Mouse (Mus musculus) midbrain, embryonic 10.5 days (tissue): ENCODE results near the gene Adamtsl1. TPM values are rescaled to one million over a fixed set of nuclear protein-coding genes. Genes with fewer than 3 reads are reported as not detected.

ENCODE experiments used
- DNase-seq: peaks from one replicate; pipeline ENCODE4 v3.0.0-alpha.2; 2017; ENCODE audit warnings: low spot score
- H3K27ac ChIP-seq: fragments of 300-500 bp; sonication (generic); replicated peaks from 2 replicates; pipeline ENCODE4 v1.5.1; 2016; ENCODE audit warnings: mild to moderate bottlenecking
- H3K27me3 ChIP-seq: fragments of 300-500 bp; sonication (generic); 2 replicates; pipeline ENCODE4 v1.6.1; 2016; ENCODE audit warnings: low read depth, mild to moderate bottlenecking; ENCODE audit not compliant: poor library complexity, severe bottlenecking
- H3K36me3 ChIP-seq: fragments of 300-500 bp; sonication (generic); 2 replicates; pipeline ENCODE4 v1.6.1; 2016; ENCODE audit warnings: mild to moderate bottlenecking, moderate library complexity
- H3K4me1 ChIP-seq: fragments of 300-500 bp; sonication (generic); 2 replicates; pipeline ENCODE4 v1.6.1; 2016
- H3K4me3 ChIP-seq: fragments of 300-500 bp; sonication (generic); 2 replicates; pipeline ENCODE4 v1.5.1; 2016; ENCODE audit warnings: mild to moderate bottlenecking, moderate library complexity
- H3K9me3 ChIP-seq: fragments of 300-500 bp; sonication (generic); replicated peaks from 2 replicates; pipeline ENCODE4 v1.6.1; 2016; ENCODE audit warnings: mild to moderate bottlenecking
- WGBS: fragments of 180-500 bp; shearing (Covaris S2); methylation state at CpG from one replicate; pipeline ENCODE4 v1.1.7; 2016; 5-methylcytosine and 5-hydroxymethylcytosine counted together
- polyA plus RNA-seq: library from polyadenylated mRNA; unstranded; fragments of >200 nt; fragmentation: Nextera tagmentation; extraction: Ambion mirVana; gene quantifications from 2 replicates; pipeline ENCODE4 v1.2.1, GENCODE M21; 2016

Gene Adamtsl1
- polyA plus RNA-seq, 1 experiment from 2014 or later: 4.4 TPM

GRCm38 (mm10) chr4:86395636-86396035 lies 881.7 kb downstream of the Adamtsl1 start:
- WGBS: 88% methylated on average over 6 of the region's 6 CpGs
- no peaks in the 10 kb centered on the region for H3K36me3 ChIP-seq
- H3K4me1 ChIP-seq: no peaks in the 10 kb centered on the region
- no peak overlapping the region for H3K4me3 ChIP-seq
- no peak overlapping the region for H3K27ac ChIP-seq
- no peaks in the 10 kb centered on the region for H3K27me3 ChIP-seq
- DNase-seq: no peak
- no peaks in the 10 kb centered on the region for H3K9me3 ChIP-seq

- WGBS: 87% methylated on average over 7 of the region's 7 CpGs
- Histone ChIP-seq H3K9me3 (no peaks in the 10 kb centered on the region), H3K4me1 (no peaks in the 10 kb centered on the region)
Measured at GRCm38 (mm10) chr4:86396672-86397288, 882.8 kb downstream of the Adamtsl1 start.

GRCm38 (mm10) chr4:86397470-86397869 lies 883.5 kb downstream of the Adamtsl1 start:
- Histone ChIP-seq H3K36me3 (no peaks in the 10 kb centered on the region), H3K4me3 (no peak overlapping the region), H3K9me3 (no peaks in the 10 kb centered on the region), H3K27me3 (no peaks in the 10 kb centered on the region), H3K4me1 (no peaks in the 10 kb centered on the region), H3K27ac (no peak overlapping the region)
- WGBS: 89% methylated on average over 2 of the region's 2 CpGs
- no peak for DNase-seq

More at GRCm38 (mm10) chr4:86396672-86397288, 882.8 kb downstream of the Adamtsl1 start:
- Histone ChIP-seq H3K27ac (no peak overlapping the region), H3K4me3 (no peak overlapping the region), H3K27me3 (no peaks in the 10 kb centered on the region), H3K36me3 (no peaks in the 10 kb centered on the region)
- no peak for DNase-seq

GRCm38 (mm10) chr4:86401116-86401515 lies 887.1 kb downstream of the Adamtsl1 start:
- 84% methylated on average over 3 of the region's 3 CpGs for WGBS
- Histone ChIP-seq H3K27ac (no peak overlapping the region), H3K27me3 (no peaks in the 10 kb centered on the region), H3K36me3 (no peaks in the 10 kb centered on the region), H3K4me1 (no peaks in the 10 kb centered on the region), H3K9me3 (no peaks in the 10 kb centered on the region), H3K4me3 (no peak overlapping the region)
- DNase-seq: no peak

GRCm38 (mm10) chr4:86406501-86407199 lies 892.7 kb downstream of the Adamtsl1 start:
- 79% methylated on average over 7 of the region's 7 CpGs for WGBS
- H3K27ac ChIP-seq: no peak overlapping the region
- no peaks in the 10 kb centered on the region for H3K9me3 ChIP-seq
- H3K27me3 ChIP-seq: no peaks in the 10 kb centered on the region
- H3K36me3 ChIP-seq: no peaks in the 10 kb centered on the region
- DNase-seq: peak; percentile 25
- no peaks in the 10 kb centered on the region for H3K4me1 ChIP-seq
- no peak overlapping the region for H3K4me3 ChIP-seq

GRCm38 (mm10) chr4:86407200-86407527 lies 893.2 kb downstream of the Adamtsl1 start:
- Histone ChIP-seq H3K27me3 (no peaks in the 10 kb centered on the region), H3K27ac (no peak overlapping the region), H3K4me1 (no peaks in the 10 kb centered on the region), H3K36me3 (no peaks in the 10 kb centered on the region), H3K4me3 (no peak overlapping the region), H3K9me3 (no peaks in the 10 kb centered on the region)
- WGBS: 65% methylated on average over 3 of the region's 3 CpGs
- DNase-seq: no peak

- 95% methylated on average over 9 of the region's 9 CpGs for WGBS
Measured at GRCm38 (mm10) chr4:86408421-86408820, 894.4 kb downstream of the Adamtsl1 start.

GRCm38 (mm10) chr4:86410946-86411345 lies 897.0 kb downstream of the Adamtsl1 start:
- WGBS: 91% methylated on average over 3 of the region's 3 CpGs
- Histone ChIP-seq H3K4me1 (peaks cover 5% of the 10 kb centered on the region), H3K27ac (no peak overlapping the region), H3K4me3 (no peak overlapping the region), H3K27me3 (no peaks in the 10 kb centered on the region), H3K9me3 (no peaks in the 10 kb centered on the region), H3K36me3 (no peaks in the 10 kb centered on the region)
- no peak for DNase-seq

More at GRCm38 (mm10) chr4:86408421-86408820, 894.4 kb downstream of the Adamtsl1 start:
- Histone ChIP-seq H3K27ac (no peak overlapping the region), H3K4me1 (peaks cover 3% of the 10 kb centered on the region), H3K4me3 (no peak overlapping the region), H3K36me3 (no peaks in the 10 kb centered on the region), H3K27me3 (no peaks in the 10 kb centered on the region), H3K9me3 (no peaks in the 10 kb centered on the region)
- DNase-seq: no peak

- Histone ChIP-seq H3K36me3 (no peaks in the 10 kb centered on the region), H3K27me3 (no peaks in the 10 kb centered on the region), H3K4me3 (no peak overlapping the region), H3K27ac (no peak overlapping the region), H3K9me3 (no peaks in the 10 kb centered on the region), H3K4me1 (peaks cover 5% of the 10 kb centered on the region)
- no peak for DNase-seq
- WGBS: 64% methylated on average over 3 of the region's 3 CpGs
Measured at GRCm38 (mm10) chr4:86413388-86413787, 899.4 kb downstream of the Adamtsl1 start.

- Histone ChIP-seq H3K36me3 (no peaks in the 10 kb centered on the region), H3K4me3 (no peak overlapping the region), H3K27me3 (no peaks in the 10 kb centered on the region), H3K9me3 (no peaks in the 10 kb centered on the region), H3K4me1 (peaks cover 5% of the 10 kb centered on the region), H3K27ac (no peak overlapping the region)
- WGBS: 90% methylated on average over 15 of the region's 15 CpGs
- DNase-seq: no peak
Measured at GRCm38 (mm10) chr4:86416401-86417025, 902.5 kb downstream of the Adamtsl1 start.

GRCm38 (mm10) chr4:86422586-86422985 lies 908.6 kb downstream of the Adamtsl1 start:
- no peak overlapping the region for H3K27ac ChIP-seq
- no peak overlapping the region for H3K4me3 ChIP-seq
- whole genome bisulfite sequencing: 77% methylated on average over 6 of the region's 6 CpGs
- peaks cover 19% of the 10 kb centered on the region for H3K4me1 ChIP-seq
- no peaks in the 10 kb centered on the region for H3K9me3 ChIP-seq
- no peak for DNase-seq
- no peaks in the 10 kb centered on the region for H3K27me3 ChIP-seq
- no peaks in the 10 kb centered on the region for H3K36me3 ChIP-seq

- Histone ChIP-seq H3K27me3 (no peaks in the 10 kb centered on the region), H3K4me3 (no peak overlapping the region), H3K9me3 (no peaks in the 10 kb centered on the region), H3K4me1 (peaks cover 19% of the 10 kb centered on the region), H3K27ac (no peak overlapping the region), H3K36me3 (no peaks in the 10 kb centered on the region)
- no peak for DNase-seq
- WGBS: 93% methylated on average over 7 of the region's 7 CpGs
Measured at GRCm38 (mm10) chr4:86425581-86425980, 911.6 kb downstream of the Adamtsl1 start.

- WGBS: 65% methylated on average over 11 of the region's 11 CpGs
- no peaks in the 10 kb centered on the region for H3K27me3 ChIP-seq
- DNase-seq: peak; percentile 42
- H3K36me3 ChIP-seq: no peaks in the 10 kb centered on the region
- peak overlapping the region; percentile 57 for H3K27ac ChIP-seq
- no peak overlapping the region for H3K4me3 ChIP-seq
- H3K4me1 ChIP-seq: peaks cover 19% of the 10 kb centered on the region
- H3K9me3 ChIP-seq: no peaks in the 10 kb centered on the region
Measured at GRCm38 (mm10) chr4:86426549-86426948, 912.6 kb downstream of the Adamtsl1 start.
